Comparison of ENCODE assay signal across 11 mouse cellular contexts in the genomic region with DNA sequence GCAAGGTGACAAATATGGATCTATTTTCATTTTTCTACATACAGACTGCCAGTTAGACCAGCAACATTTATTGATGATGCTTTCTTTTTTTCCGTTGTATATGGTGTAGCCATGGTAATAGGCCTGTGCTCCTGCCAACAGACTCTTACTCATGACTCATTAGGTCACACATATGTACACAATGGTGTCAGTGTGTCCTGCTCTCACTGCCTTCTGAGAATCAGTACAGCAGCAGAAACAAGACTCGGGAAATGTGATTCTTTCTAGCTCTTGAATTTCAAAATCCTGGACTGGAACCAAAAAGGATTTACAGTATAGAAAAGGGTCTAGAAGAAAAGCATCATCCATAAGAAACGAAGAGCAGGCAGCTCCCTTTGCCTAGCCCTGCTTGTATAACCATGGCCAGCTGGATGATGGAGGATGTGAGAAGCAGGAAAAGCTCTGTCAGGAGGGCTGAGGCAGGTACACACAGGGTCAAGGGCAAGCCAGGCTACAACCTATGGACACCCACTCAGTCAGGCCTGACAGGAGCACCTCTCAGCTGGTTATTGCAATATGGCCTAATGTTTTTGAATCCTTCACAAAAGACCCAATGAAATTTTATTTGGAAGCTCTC.
DNase-seq lines count a peak whose midpoint lies in the region; ATAC-seq lines count a peak whose summit lies in the region.
"Had no signal": no experiment of that assay in that cellular context is flagged by ENCODE, and none has a peak within 500 bp of the region (broad histone marks: within the 10 kb centered on the region; RNA-seq: fewer than 3 reads in every experiment).

No protein-coding gene starts in this region.

- 51% methylated on average over 3 of the region's 3 CpGs for WGBS in heart, embryonic 12.5 days
- WGBS in heart, embryonic 11.5 days (ENCODE audit: insufficient replicate concordance) = 54% methylated on average over 3 of the region's 3 CpGs
- WGBS in liver, embryonic 16.5 days (ENCODE audit: insufficient replicate concordance) = 39% methylated on average over 3 of the region's 3 CpGs
- WGBS in liver, embryonic 12.5 days (ENCODE audit: insufficient replicate concordance) = 55% methylated on average over 3 of the region's 3 CpGs
- 42% methylated on average over 3 of the region's 3 CpGs for WGBS in limb, embryonic 15.5 days

- H3K27ac ChIP-seq in heart, embryonic 12.5 days (ENCODE audit: poor library complexity, severe bottlenecking) = no peak overlapping the region
- H3K27ac ChIP-seq in heart, embryonic 11.5 days (ENCODE audit: low read depth, low read length) = no peak overlapping the region
- no peak overlapping the region for H3K27ac ChIP-seq in liver, embryonic 16.5 days (ENCODE audit: low read length)
- H3K27ac ChIP-seq in liver, embryonic 12.5 days = no peak overlapping the region
- 0 out of 2 replicates have a peak overlapping the region, but pooled peaks have one; percentile 22 for H3K27ac ChIP-seq in limb, embryonic 15.5 days
- H3K27ac ChIP-seq: embryonic facial prominence, embryonic 15.5 days had no signal

- H3K9ac ChIP-seq in heart, embryonic 12.5 days = no peak overlapping the region
- no peak overlapping the region for H3K9ac ChIP-seq in heart, embryonic 11.5 days (ENCODE audit: low read depth, low read length)
- no peak overlapping the region for H3K9ac ChIP-seq in liver, embryonic 16.5 days (ENCODE audit: low read depth, low read length)
- no peak overlapping the region for H3K9ac ChIP-seq in liver, embryonic 12.5 days
- H3K9ac ChIP-seq in limb, embryonic 15.5 days = no peak overlapping the region
- H3K9ac ChIP-seq: embryonic facial prominence, embryonic 15.5 days had no signal

- H3K4me2 ChIP-seq in heart, embryonic 12.5 days = no peak overlapping the region
- H3K4me2 ChIP-seq in heart, embryonic 11.5 days = no peak overlapping the region
- no peak overlapping the region for H3K4me2 ChIP-seq in liver, embryonic 16.5 days (ENCODE audit: low read depth, low read length)
- H3K4me2 ChIP-seq in liver, embryonic 12.5 days = no peak overlapping the region
- H3K4me2 ChIP-seq in limb, embryonic 15.5 days = no peak overlapping the region
- H3K4me2 ChIP-seq: embryonic facial prominence, embryonic 15.5 days had no signal

- ATAC-seq in heart, embryonic 12.5 days (ENCODE audit: insufficient number of reproducible peaks, low FRiP score) = 0 out of 2 replicates have a peak, but pooled peaks have one; percentile 61
- ATAC-seq in heart, embryonic 11.5 days (replicated peaks; ENCODE audit: insufficient number of reproducible peaks, low FRiP score, low TSS enrichment) = no peak
- ATAC-seq in liver, embryonic 16.5 days (ENCODE audit: low read depth) = peak; percentile 64; the same call in 1 of the 2 replicates
- ATAC-seq in liver, embryonic 12.5 days = no peak
- ATAC-seq in limb, embryonic 15.5 days (ENCODE audit: insufficient number of reproducible peaks, low FRiP score, low TSS enrichment, low read depth) = peak; percentile 63; the same call in 1 of the 2 replicates
- ATAC-seq in CD4-positive, CD25-positive, alpha-beta regulatory T cell, adult 4 months = no peak
- ATAC-seq: forebrain, embryonic 16.5 days had no signal

- peak; percentile 70 for DNase-seq in Muller cell, postnatal 12 days (ENCODE audit: inconsistent ontology term)
- DNase-seq in kidney, adult 18-20 months = no peak
- DNase-seq: adrenal gland, adult 8-10 months had no signal

- no peaks in the 10 kb centered on the region for H3K27me3 ChIP-seq in heart, embryonic 12.5 days (replicated peaks)
- H3K27me3 ChIP-seq in heart, embryonic 11.5 days (ENCODE audit: control insufficient read depth, insufficient read depth, low read length) = no peaks in the 10 kb centered on the region
- no peaks in the 10 kb centered on the region for H3K27me3 ChIP-seq in liver, embryonic 16.5 days (ENCODE audit: control insufficient read depth, insufficient read depth, low read depth, low read length)
- no peaks in the 10 kb centered on the region; the same call in 1 of the 2 replicates for H3K27me3 ChIP-seq in liver, embryonic 12.5 days (replicated peaks)
- H3K27me3 ChIP-seq in limb, embryonic 15.5 days = no peaks in the 10 kb centered on the region
- H3K27me3 ChIP-seq: embryonic facial prominence, embryonic 15.5 days had no signal

- 0 out of 2 replicates have a peak, but pooled peaks cover 4% of the 10 kb centered on the region for H3K4me1 ChIP-seq in heart, embryonic 12.5 days (replicated peaks)
- peaks cover 2% of the 10 kb centered on the region; the same call in 1 of the 2 replicates for H3K4me1 ChIP-seq in heart, embryonic 11.5 days (ENCODE audit: control insufficient read depth, insufficient read depth, low read length)
- no peaks in the 10 kb centered on the region for H3K4me1 ChIP-seq in liver, embryonic 16.5 days (ENCODE audit: control insufficient read depth, low read depth, low read length)
- H3K4me1 ChIP-seq in liver, embryonic 12.5 days = peaks cover 8% of the 10 kb centered on the region; the same call in 1 of the 2 replicates
- H3K4me1 ChIP-seq in limb, embryonic 15.5 days = peaks cover 6% of the 10 kb centered on the region; the same call in 1 of the 2 replicates
- H3K4me1 ChIP-seq: embryonic facial prominence, embryonic 15.5 days had no signal

- no peaks in the 10 kb centered on the region for H3K9me3 ChIP-seq in heart, embryonic 12.5 days (replicated peaks)
- no peaks in the 10 kb centered on the region for H3K9me3 ChIP-seq in heart, embryonic 11.5 days (replicated peaks; ENCODE audit: control insufficient read depth, low read length)
- no peaks in the 10 kb centered on the region for H3K9me3 ChIP-seq in liver, embryonic 16.5 days (replicated peaks; ENCODE audit: control insufficient read depth, low read length)
- H3K9me3 ChIP-seq in liver, embryonic 12.5 days (replicated peaks) = no peaks in the 10 kb centered on the region
- H3K9me3 ChIP-seq in limb, embryonic 15.5 days = no peaks in the 10 kb centered on the region
- H3K9me3 ChIP-seq: embryonic facial prominence, embryonic 15.5 days had no signal

- no peak overlapping the region for H3K4me3 ChIP-seq in heart, embryonic 12.5 days
- no peak overlapping the region for H3K4me3 ChIP-seq in heart, embryonic 11.5 days (ENCODE audit: low read depth, low read length)
- H3K4me3 ChIP-seq in liver, embryonic 16.5 days (ENCODE audit: low read depth, low read length) = no peak overlapping the region
- H3K4me3 ChIP-seq in liver, embryonic 12.5 days = no peak overlapping the region
- H3K4me3 ChIP-seq in limb, embryonic 15.5 days = no peak overlapping the region
- H3K4me3 ChIP-seq: embryonic facial prominence, embryonic 15.5 days had no signal

- H3K36me3 ChIP-seq in heart, embryonic 12.5 days = no peaks in the 10 kb centered on the region
- no peaks in the 10 kb centered on the region for H3K36me3 ChIP-seq in heart, embryonic 11.5 days (ENCODE audit: control insufficient read depth, insufficient read depth, low read length)
- no peaks in the 10 kb centered on the region for H3K36me3 ChIP-seq in liver, embryonic 16.5 days (ENCODE audit: control insufficient read depth, insufficient read depth)
- H3K36me3 ChIP-seq in liver, embryonic 12.5 days = no peaks in the 10 kb centered on the region
- H3K36me3 ChIP-seq in limb, embryonic 15.5 days = no peaks in the 10 kb centered on the region
- H3K36me3 ChIP-seq: embryonic facial prominence, embryonic 15.5 days had no signal

Comparison
In these comparisons a context has a peak if more than half of its experiments do, and no peak if none do; other contexts are left out.
1. ATAC-seq: peak in heart, embryonic 12.5 days (single experiment), liver, embryonic 16.5 days (single experiment) and limb, embryonic 15.5 days (single experiment); none in heart, embryonic 11.5 days (single experiment), liver, embryonic 12.5 days (single experiment) and CD4-positive, CD25-positive, alpha-beta regulatory T cell, adult 4 months (single experiment).